Mouse (Mus musculus) midbrain, embryonic 15.5 days (tissue): ENCODE measurements around the gene Slc44a1. TPM values are rescaled to one million over a fixed set of nuclear protein-coding genes. Genes with fewer than 3 reads are reported as not detected.

Experiments used
- ATAC-seq: fragments of 200-750 bp; cut with Nextera tagmentation; replicated peaks from 2 replicates; pipeline ENCODE4 v1.8.0; 2017; ENCODE audit warnings: moderate TSS enrichment
- H3K27ac ChIP-seq: fragments of 300-500 bp; sonication (generic); 2 replicates; pipeline ENCODE4 v1.5.1; 2015; ENCODE audit warnings: mild to moderate bottlenecking, inconsistent platforms
- H3K27me3 ChIP-seq: fragments of 300-500 bp; sonication (generic); replicated peaks from 2 replicates; pipeline ENCODE4 v1.6.1; 2015; ENCODE audit warnings: inconsistent platforms
- H3K36me3 ChIP-seq: fragments of 300-500 bp; sonication (generic); replicated peaks from 2 replicates; pipeline ENCODE4 v1.6.1; 2015; ENCODE audit warnings: inconsistent platforms
- H3K4me1 ChIP-seq: fragments of 300-500 bp; sonication (generic); 2 replicates; pipeline ENCODE4 v1.6.1; 2015; ENCODE audit warnings: inconsistent platforms
- H3K4me2 ChIP-seq: fragments of 300-500 bp; sonication (generic); 2 replicates; pipeline ENCODE4 v1.6.1; 2015; ENCODE audit warnings: inconsistent platforms, mild to moderate bottlenecking, moderate library complexity
- H3K4me3 ChIP-seq: fragments of 300-500 bp; sonication (generic); 2 replicates; pipeline ENCODE4 v1.5.1; 2015; ENCODE audit warnings: mild to moderate bottlenecking, inconsistent platforms
- H3K9ac ChIP-seq: fragments of 300-500 bp; sonication (generic); 2 replicates; pipeline ENCODE4 v1.6.1; 2015; ENCODE audit warnings: mild to moderate bottlenecking, inconsistent platforms
- H3K9me3 ChIP-seq: fragments of 300-500 bp; sonication (generic); 2 replicates; pipeline ENCODE4 v1.6.1; 2016; ENCODE audit warnings: inconsistent platforms
- WGBS: fragments of 180-500 bp; shearing (Covaris S2); methylation state at CpG from one replicate; pipeline ENCODE4 v1.1.7; 2015; ENCODE audit warnings: mixed read lengths; 5-methylcytosine and 5-hydroxymethylcytosine counted together
- polyA plus RNA-seq: library from polyadenylated mRNA; unstranded; fragments of >200 nt; fragmentation: Nextera tagmentation; extraction: Ambion mirVana; gene quantifications from 2 replicates; pipeline ENCODE4 v1.2.1, GENCODE M21; 2015

Gene Slc44a1
- polyA plus RNA-seq, 1 experiment from 2014 or later, result 10.6 TPM

GRCm38 (mm10) chr4:53456570-53456969 lies 16.4 kb downstream of the Slc44a1 start:
- 95% methylated on average over 6 of the region's 6 CpGs for WGBS

DNA sequence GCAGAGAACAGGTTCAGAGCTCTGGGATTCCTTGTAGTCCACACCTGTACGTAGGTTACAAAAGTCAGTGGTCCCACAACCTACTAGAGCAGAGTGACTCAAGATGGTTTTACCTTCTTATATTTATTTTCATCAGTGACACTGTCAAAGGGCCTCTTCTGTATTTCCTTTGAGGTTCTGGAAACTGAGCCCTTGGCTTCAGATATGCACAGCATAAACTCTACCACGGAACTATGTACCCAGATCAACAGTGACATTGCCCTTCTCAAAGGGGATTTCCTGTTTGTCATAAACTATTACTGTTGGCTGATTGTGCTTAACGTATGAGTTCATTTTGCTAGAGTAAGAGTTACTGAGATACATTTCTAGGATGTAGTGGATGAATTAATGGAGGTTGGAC lies 18.3 kb downstream of the Slc44a1 start:
- no peaks in the 10 kb centered on the region for H3K36me3 ChIP-seq
- no peaks in the 10 kb centered on the region for H3K9me3 ChIP-seq
- H3K9ac ChIP-seq, result no peak overlapping the region
- 88% methylated on average over 3 of the region's 3 CpGs for WGBS
- no peak for ATAC-seq
- no peak overlapping the region for H3K4me3 ChIP-seq
- H3K27me3 ChIP-seq, result no peaks in the 10 kb centered on the region
- no peak overlapping the region for H3K27ac ChIP-seq
- H3K4me1 ChIP-seq, result no peaks in the 10 kb centered on the region
- H3K4me2 ChIP-seq, result no peak overlapping the region

More at GRCm38 (mm10) chr4:53456570-53456969, 16.4 kb downstream of the Slc44a1 start:
- no peaks in the 10 kb centered on the region for H3K9me3 ChIP-seq
- no peak overlapping the region for H3K9ac ChIP-seq
- peaks cover 2% of the 10 kb centered on the region; the same call in 1 of the 2 replicates for H3K4me1 ChIP-seq
- H3K27ac ChIP-seq, result no peak overlapping the region
- no peak overlapping the region for H3K4me2 ChIP-seq
- H3K36me3 ChIP-seq, result no peaks in the 10 kb centered on the region
- no peak for ATAC-seq
- H3K27me3 ChIP-seq, result no peaks in the 10 kb centered on the region
- H3K4me3 ChIP-seq, result no peak overlapping the region

- Histone ChIP-seq H3K27me3 (no peaks in the 10 kb centered on the region), H3K4me2 (no peak overlapping the region), H3K9me3 (no peaks in the 10 kb centered on the region), H3K9ac (no peak overlapping the region), H3K4me3 (no peak overlapping the region), H3K4me1 (no peaks in the 10 kb centered on the region), H3K27ac (no peak overlapping the region), H3K36me3 (no peaks in the 10 kb centered on the region)
- 88% methylated on average over 7 of the region's 7 CpGs for WGBS
- ATAC-seq, result no peak
Observed at GRCm38 (mm10) chr4:53459697-53460096, 19.5 kb downstream of the Slc44a1 start.

GRCm38 (mm10) chr4:53461026-53461425 lies 20.8 kb downstream of the Slc44a1 start:
- no peaks in the 10 kb centered on the region for H3K9me3 ChIP-seq
- no peak overlapping the region for H3K27ac ChIP-seq
- no peaks in the 10 kb centered on the region for H3K36me3 ChIP-seq
- H3K27me3 ChIP-seq, result no peaks in the 10 kb centered on the region
- WGBS, result 77% methylated on average over 4 of the region's 4 CpGs
- no peak overlapping the region for H3K4me3 ChIP-seq
- H3K4me1 ChIP-seq, result no peaks in the 10 kb centered on the region
- no peak for ATAC-seq
- no peak overlapping the region for H3K4me2 ChIP-seq
- H3K9ac ChIP-seq, result no peak overlapping the region

DNA sequence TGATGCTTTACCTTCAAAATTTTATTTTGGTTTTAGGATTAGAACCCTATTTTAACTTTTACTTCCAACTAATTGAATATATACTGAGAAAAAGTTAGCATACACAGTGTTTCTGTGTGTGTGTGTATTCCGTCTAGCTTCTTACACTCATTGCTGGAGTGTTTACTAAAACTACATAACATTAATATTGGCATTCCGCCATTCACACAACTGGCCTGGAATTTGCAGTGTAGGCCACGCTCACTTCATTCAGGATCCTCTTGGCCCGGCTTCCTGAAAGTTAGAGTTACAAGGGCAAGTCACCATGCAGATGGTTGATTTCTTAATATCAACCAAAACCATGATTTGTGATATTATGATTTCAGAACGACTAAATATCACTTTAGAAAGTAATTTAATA lies 21.9 kb downstream of the Slc44a1 start:
- 90% methylated on average over 5 of the region's 5 CpGs for WGBS
- no peaks in the 10 kb centered on the region for H3K36me3 ChIP-seq
- H3K4me3 ChIP-seq, result no peak overlapping the region
- no peak overlapping the region for H3K27ac ChIP-seq
- no peak overlapping the region for H3K9ac ChIP-seq
- H3K4me2 ChIP-seq, result no peak overlapping the region
- no peaks in the 10 kb centered on the region for H3K27me3 ChIP-seq
- no peak for ATAC-seq
- H3K9me3 ChIP-seq, result no peaks in the 10 kb centered on the region
- H3K4me1 ChIP-seq, result no peaks in the 10 kb centered on the region

DNA sequence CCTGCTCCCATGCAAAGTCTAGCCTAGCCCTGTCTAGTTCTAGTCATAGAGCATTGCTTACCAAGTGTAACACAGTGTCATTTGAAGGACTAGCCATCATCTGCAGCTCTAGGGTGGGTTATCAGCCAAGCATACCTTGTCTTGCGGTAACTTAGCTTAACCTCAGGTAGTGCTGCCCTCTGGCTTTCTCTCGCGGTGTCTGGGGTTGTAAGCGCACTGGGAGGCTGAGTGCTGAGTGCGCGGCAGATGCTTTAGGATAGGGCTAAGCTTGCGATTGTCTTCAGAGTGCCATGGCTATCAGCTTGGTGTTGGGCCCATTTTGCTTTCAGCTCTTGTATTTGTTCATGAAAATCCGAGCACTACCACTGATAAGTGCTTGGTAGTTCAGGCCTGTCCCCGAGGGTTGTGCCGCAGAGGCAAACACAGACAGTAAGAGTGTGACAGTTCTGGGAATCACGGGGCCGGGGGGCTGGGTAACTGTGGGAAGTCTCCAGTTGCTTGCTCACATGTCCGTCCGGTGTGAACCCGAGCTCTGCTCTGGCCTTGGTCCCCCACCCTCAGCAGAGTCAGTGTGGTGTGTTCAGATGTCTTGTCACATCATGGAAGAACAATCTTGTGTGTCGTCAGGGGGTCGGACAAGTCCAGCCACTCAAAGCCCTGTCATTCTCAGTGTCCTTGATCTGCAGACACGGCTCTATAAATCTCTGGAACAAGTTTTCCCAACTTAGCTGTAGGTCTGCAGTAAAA lies 22.5 kb downstream of the Slc44a1 start:
- no peaks in the 10 kb centered on the region for H3K36me3 ChIP-seq
- no peak overlapping the region for H3K4me2 ChIP-seq
- H3K4me3 ChIP-seq, result no peak overlapping the region
- ATAC-seq, result no peak
- H3K9me3 ChIP-seq, result no peaks in the 10 kb centered on the region
- no peak overlapping the region for H3K27ac ChIP-seq
- 86% methylated on average over 18 of the region's 18 CpGs for WGBS
- H3K9ac ChIP-seq, result no peak overlapping the region
- no peaks in the 10 kb centered on the region for H3K27me3 ChIP-seq
- no peaks in the 10 kb centered on the region for H3K4me1 ChIP-seq

- no peaks in the 10 kb centered on the region for H3K9me3 ChIP-seq
- no peaks in the 10 kb centered on the region for H3K4me1 ChIP-seq
- no peak for ATAC-seq
- no peak overlapping the region for H3K4me2 ChIP-seq
- H3K4me3 ChIP-seq, result no peak overlapping the region
- H3K27ac ChIP-seq, result no peak overlapping the region
- no peaks in the 10 kb centered on the region for H3K27me3 ChIP-seq
- H3K9ac ChIP-seq, result no peak overlapping the region
- H3K36me3 ChIP-seq, result no peaks in the 10 kb centered on the region
- WGBS, result 69% methylated on average over 1 of the region's 1 CpGs
Observed at GRCm38 (mm10) chr4:53465887-53466286, 25.7 kb downstream of the Slc44a1 start.

DNA sequence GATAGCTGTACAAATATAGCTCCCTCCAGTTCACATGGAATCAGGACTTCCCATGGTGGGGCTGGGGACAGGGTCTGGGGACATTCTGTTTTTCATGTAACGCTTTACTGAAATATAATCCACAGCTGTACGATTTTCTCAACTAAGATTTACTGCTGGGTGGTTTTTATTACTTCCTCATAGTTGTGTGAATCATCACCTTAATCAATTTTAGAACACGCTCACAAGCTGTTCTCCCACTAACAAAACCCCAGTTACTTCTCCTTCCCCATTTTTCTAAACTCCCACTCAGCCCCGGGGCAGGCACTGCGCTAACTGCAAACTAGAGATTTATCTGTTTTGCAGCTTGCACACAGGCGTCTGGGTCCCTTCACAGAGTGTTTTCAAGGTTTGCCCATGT lies 28.8 kb downstream of the Slc44a1 start:
- ATAC-seq, result no peak
- Histone ChIP-seq H3K4me3 (no peak overlapping the region), H3K4me2 (no peak overlapping the region), H3K9ac (no peak overlapping the region), H3K4me1 (peaks cover 1% of the 10 kb centered on the region; the same call in 1 of the 2 replicates), H3K27ac (no peak overlapping the region), H3K27me3 (no peaks in the 10 kb centered on the region), H3K9me3 (no peaks in the 10 kb centered on the region), H3K36me3 (no peaks in the 10 kb centered on the region)
- 93% methylated on average over 6 of the region's 6 CpGs for WGBS

DNA sequence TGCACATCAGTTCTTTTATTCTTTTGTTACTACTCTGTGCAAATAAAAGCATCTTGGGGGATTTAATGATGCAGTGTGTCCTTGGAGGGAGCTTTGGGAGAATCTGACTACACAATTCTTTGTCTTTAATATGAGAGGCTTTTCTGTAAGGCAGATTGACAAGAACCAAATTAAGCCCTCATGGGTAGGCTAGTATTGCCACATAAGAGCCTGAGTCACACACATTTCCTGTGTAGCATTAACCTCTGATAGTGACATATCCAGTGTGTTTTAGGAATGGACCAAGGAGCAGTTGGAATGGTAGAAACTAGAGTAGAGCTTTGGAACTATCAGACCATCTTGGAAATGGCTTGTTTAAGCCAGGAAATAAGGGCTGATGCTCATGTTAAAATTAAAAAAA lies 33.9 kb downstream of the Slc44a1 start:
- H3K4me3 ChIP-seq, result no peak overlapping the region
- H3K4me2 ChIP-seq, result no peak overlapping the region
- no peak for ATAC-seq
- H3K36me3 ChIP-seq, result no peaks in the 10 kb centered on the region
- H3K27ac ChIP-seq, result no peak overlapping the region
- H3K27me3 ChIP-seq, result no peaks in the 10 kb centered on the region
- peaks cover 12% of the 10 kb centered on the region; the same call in 1 of the 2 replicates for H3K4me1 ChIP-seq
- H3K9me3 ChIP-seq, result no peaks in the 10 kb centered on the region
- no peak overlapping the region for H3K9ac ChIP-seq

DNA sequence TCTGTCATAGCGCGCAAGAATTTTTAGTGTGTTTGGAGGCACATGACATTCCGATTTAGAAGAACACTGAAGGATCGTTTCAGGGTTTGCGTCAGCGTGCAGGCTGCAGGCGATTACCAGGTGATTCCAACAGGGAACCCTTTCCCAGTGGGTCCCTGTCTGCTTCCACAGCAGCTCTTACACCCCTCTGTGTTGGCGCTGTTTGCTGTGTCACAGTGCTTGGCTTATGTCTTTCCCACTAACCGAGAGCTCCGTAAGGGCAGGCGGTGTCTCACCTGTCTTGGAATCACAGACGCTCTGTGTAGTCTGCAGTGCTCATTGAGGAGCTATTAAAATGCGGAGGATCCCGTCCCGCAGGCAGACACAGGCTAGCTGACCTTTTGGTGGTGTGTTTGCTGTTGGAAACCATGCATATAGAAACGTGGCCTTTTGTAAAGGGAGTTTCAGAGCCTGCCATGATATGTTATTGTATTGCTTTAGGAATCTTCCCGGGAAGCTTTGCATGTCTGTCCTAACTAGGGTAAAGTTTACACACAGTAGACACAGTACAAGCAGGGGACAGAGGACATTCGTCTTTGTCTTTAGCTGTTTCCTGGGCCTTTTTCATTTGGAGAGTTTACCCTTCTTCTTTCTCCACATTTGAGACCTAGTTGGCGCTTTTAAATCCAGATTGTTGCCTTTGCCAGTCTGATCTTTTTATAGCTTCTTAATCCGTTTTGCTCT lies 35.2 kb downstream of the Slc44a1 start:
- no peak; the same call in 1 of the 2 replicates for ATAC-seq

DNA sequence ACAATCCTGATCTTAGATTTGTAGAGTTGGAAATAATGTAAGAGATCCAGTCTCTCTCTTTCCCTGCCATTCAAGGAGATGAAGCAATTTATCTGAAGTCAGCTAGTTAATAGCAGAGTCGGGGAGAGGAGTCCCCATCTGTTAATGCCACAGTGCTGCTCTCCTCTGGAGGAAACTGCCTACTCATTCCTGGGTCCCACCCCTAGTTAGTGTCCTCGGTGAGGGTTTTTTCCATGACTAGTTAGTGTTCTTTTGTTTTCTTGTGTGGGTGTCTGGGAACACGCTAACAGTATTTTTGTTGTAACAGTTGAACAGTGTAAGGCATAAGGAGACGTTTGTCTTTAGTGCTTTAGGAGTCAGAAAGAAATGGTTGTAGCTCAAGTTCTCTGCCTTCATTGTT lies 38.4 kb downstream of the Slc44a1 start:
- no peak overlapping the region for H3K9ac ChIP-seq
- no peaks in the 10 kb centered on the region for H3K36me3 ChIP-seq
- no peak overlapping the region for H3K4me2 ChIP-seq
- no peaks in the 10 kb centered on the region for H3K9me3 ChIP-seq
- H3K4me3 ChIP-seq, result no peak overlapping the region
- 87% methylated on average over 4 of the region's 4 CpGs for WGBS
- no peak overlapping the region for H3K27ac ChIP-seq
- peaks cover 12% of the 10 kb centered on the region; the same call in 1 of the 2 replicates for H3K4me1 ChIP-seq
- ATAC-seq, result no peak
- H3K27me3 ChIP-seq, result no peaks in the 10 kb centered on the region

More for the DNA sequence above, 35.2 kb downstream of the Slc44a1 start:
- H3K4me3 ChIP-seq, result no peak overlapping the region
- H3K27ac ChIP-seq, result no peak overlapping the region
- no peaks in the 10 kb centered on the region for H3K27me3 ChIP-seq
- 68% methylated on average over 20 of the region's 20 CpGs for WGBS
- no peak overlapping the region for H3K4me2 ChIP-seq
- H3K9me3 ChIP-seq, result no peaks in the 10 kb centered on the region
- no peak overlapping the region for H3K9ac ChIP-seq
- no peaks in the 10 kb centered on the region for H3K36me3 ChIP-seq
- peaks cover 12% of the 10 kb centered on the region; the same call in 1 of the 2 replicates for H3K4me1 ChIP-seq

DNA sequence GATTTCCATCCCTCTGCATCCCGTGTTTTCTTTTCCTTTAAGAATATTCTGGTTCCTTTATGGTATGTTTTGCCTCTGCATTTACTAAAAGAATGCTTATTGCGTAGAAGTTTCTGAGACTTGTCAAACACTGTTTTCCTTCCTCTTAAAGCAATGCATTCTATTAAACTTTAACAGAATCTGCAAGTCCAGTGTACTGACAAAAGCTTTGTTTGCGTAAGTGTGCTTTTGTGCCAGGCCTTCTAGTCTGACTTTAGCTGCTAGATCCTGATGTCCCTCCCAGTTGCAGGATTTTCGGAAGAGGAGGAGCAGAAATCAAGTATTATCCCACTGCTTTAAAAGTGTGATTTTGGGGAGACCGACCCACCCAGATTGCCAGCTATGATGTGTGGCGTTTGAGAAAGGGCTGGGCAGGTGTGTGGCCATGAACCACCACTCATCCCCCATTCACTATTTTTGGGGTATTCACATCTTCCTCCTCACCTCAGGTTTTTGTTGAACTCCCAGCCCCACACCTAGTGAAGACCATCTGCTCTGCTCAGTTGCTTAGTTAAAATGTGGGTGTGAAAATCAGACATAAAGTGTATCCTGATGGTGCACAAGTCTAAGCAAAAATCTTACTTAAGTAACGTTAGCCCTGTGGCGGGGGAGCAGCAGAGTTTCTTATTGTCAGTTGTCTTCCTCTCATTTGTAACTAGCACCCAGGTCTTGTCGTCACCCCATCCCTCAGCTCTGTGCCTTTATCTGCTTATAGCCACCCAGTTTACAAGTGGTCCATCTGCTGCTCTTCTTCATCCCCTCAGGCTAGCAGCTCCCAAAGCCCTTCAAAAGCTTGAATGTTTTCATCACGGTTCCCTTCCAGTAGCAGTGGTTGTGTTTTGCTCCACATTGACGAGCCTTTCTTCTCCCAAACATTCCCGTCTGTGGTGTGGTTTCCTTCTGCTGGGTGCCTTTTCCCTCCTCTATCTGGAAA lies 47.3 kb downstream of the Slc44a1 start:
- H3K4me1 ChIP-seq, result peaks cover 5% of the 10 kb centered on the region; the same call in 1 of the 2 replicates
- H3K4me3 ChIP-seq, result no peak overlapping the region
- H3K36me3 ChIP-seq, result no peaks in the 10 kb centered on the region
- H3K27ac ChIP-seq, result no peak overlapping the region
- H3K9ac ChIP-seq, result no peak overlapping the region
- 72% methylated on average over 12 of the region's 12 CpGs for WGBS
- H3K27me3 ChIP-seq, result no peaks in the 10 kb centered on the region
- ATAC-seq, result no peak
- H3K9me3 ChIP-seq, result no peaks in the 10 kb centered on the region
- no peak overlapping the region for H3K4me2 ChIP-seq
